Mouse (Mus musculus) embryonic facial prominence, embryonic 11.5 days (tissue): Measurements from ENCODE around the gene Pak4. TPM values are rescaled to one million over a fixed set of nuclear protein-coding genes. Genes with fewer than 3 reads are reported as not detected.

ENCODE experiments used
- ATAC-seq: fragments of 200-750 bp; cut with Nextera tagmentation; replicated peaks from 2 replicates; pipeline ENCODE4 v1.8.0; 2017; ENCODE audit warnings: low read depth; ENCODE audit not compliant: insufficient number of reproducible peaks, low FRiP score, low TSS enrichment
- DNase-seq: peaks from one replicate; pipeline ENCODE4 v3.0.0-alpha.2; 2015; ENCODE audit warnings: low spot score
- H3K27ac ChIP-seq: fragments of 300-500 bp; sonication (generic); replicated peaks from 2 replicates; pipeline ENCODE4 v1.5.1; 2014; ENCODE audit warnings: mild to moderate bottlenecking, low read depth, low read length, control low read depth
- H3K27me3 ChIP-seq: fragments of 300-500 bp; sonication (generic); 2 replicates; pipeline ENCODE4 v1.6.1; 2014; ENCODE audit warnings: mild to moderate bottlenecking, low read length, moderate library complexity, mixed read lengths; ENCODE audit not compliant: control insufficient read depth, insufficient read depth
- H3K36me3 ChIP-seq: fragments of 300-500 bp; sonication (generic); replicated peaks from 2 replicates; pipeline ENCODE4 v1.6.1; 2014; ENCODE audit warnings: low read depth, mild to moderate bottlenecking, low read length, moderate library complexity, mixed read lengths; ENCODE audit not compliant: control insufficient read depth, insufficient read depth
- H3K4me1 ChIP-seq: fragments of 300-500 bp; sonication (generic); 2 replicates; pipeline ENCODE4 v1.6.1; 2014; ENCODE audit warnings: low read length, mixed read lengths; ENCODE audit not compliant: control insufficient read depth, insufficient read depth
- H3K4me2 ChIP-seq: fragments of 300-500 bp; sonication (generic); 2 replicates; pipeline ENCODE4 v1.6.1; 2014; ENCODE audit warnings: low read depth, mild to moderate bottlenecking, control low read depth, low read length, moderate library complexity
- H3K4me3 ChIP-seq: fragments of 300-500 bp; sonication (generic); 2 replicates; pipeline ENCODE4 v1.5.1; 2014; ENCODE audit warnings: low read depth, low read length, control low read depth
- H3K9ac ChIP-seq: fragments of 300-500 bp; sonication (generic); replicated peaks from 2 replicates; pipeline ENCODE4 v1.6.1; 2014; ENCODE audit warnings: mild to moderate bottlenecking, control low read depth, low read length
- H3K9me3 ChIP-seq: fragments of 300-500 bp; sonication (generic); replicated peaks from 2 replicates; pipeline ENCODE4 v1.6.1; 2016; ENCODE audit warnings: mild to moderate bottlenecking, low read length, inconsistent platforms, mixed read lengths; ENCODE audit not compliant: control insufficient read depth
- WGBS: fragments of 180-500 bp; shearing (Covaris S2); extraction: QIAGEN DNeasy Blood & Tissue Kit; methylation state at CpG from one replicate; pipeline ENCODE4 v1.1.7; 2014; 5-methylcytosine and 5-hydroxymethylcytosine counted together
- polyA plus RNA-seq: library from polyadenylated mRNA; unstranded; fragments of >200 nt; fragmentation: Nextera tagmentation; extraction: Ambion mirVana; gene quantifications from 2 replicates; pipeline ENCODE4 v1.2.1, GENCODE M21; 2014

The Pak4 gene
- polyA plus RNA-seq, 1 experiment from 2014 or later = 25.6 TPM

- no peak for ATAC-seq
These were observed 21.6 kb downstream of the Pak4 start for GRCm38 (mm10) chr7:28576271-28576914.

GRCm38 (mm10) chr7:28575597-28575996 lies 22.4 kb downstream of the Pak4 start:
- no peak overlapping the region for H3K4me2 ChIP-seq
- H3K9ac ChIP-seq = no peak overlapping the region
- H3K36me3 ChIP-seq = no peaks in the 10 kb centered on the region
- no peak for DNase-seq
- H3K27me3 ChIP-seq = no peaks in the 10 kb centered on the region
- no peak overlapping the region for H3K4me3 ChIP-seq
- no peaks in the 10 kb centered on the region; the same call in 1 of the 2 replicates for H3K4me1 ChIP-seq
- H3K27ac ChIP-seq = no peak overlapping the region
- WGBS = 89% methylated on average over 11 of the region's 11 CpGs
- no peak for ATAC-seq
- no peaks in the 10 kb centered on the region for H3K9me3 ChIP-seq

More at GRCm38 (mm10) chr7:28576271-28576914, 21.6 kb downstream of the Pak4 start:
- WGBS = 73% methylated on average over 5 of the region's 5 CpGs
- no peak overlapping the region for H3K27ac ChIP-seq
- H3K4me3 ChIP-seq = no peak overlapping the region
- H3K4me2 ChIP-seq = no peak overlapping the region
- no peaks in the 10 kb centered on the region for H3K4me1 ChIP-seq
- no peak overlapping the region for H3K9ac ChIP-seq
- H3K36me3 ChIP-seq = no peaks in the 10 kb centered on the region
- no peaks in the 10 kb centered on the region for H3K27me3 ChIP-seq
- H3K9me3 ChIP-seq = no peaks in the 10 kb centered on the region
- DNase-seq = no peak

GRCm38 (mm10) chr7:28573236-28573635 lies 24.7 kb downstream of the Pak4 start:
- no peak for ATAC-seq
- H3K9me3 ChIP-seq = no peaks in the 10 kb centered on the region
- H3K4me2 ChIP-seq = no peak overlapping the region
- no peak for DNase-seq
- WGBS = 96% methylated on average over 3 of the region's 3 CpGs
- H3K27me3 ChIP-seq = no peaks in the 10 kb centered on the region
- H3K36me3 ChIP-seq = no peaks in the 10 kb centered on the region
- H3K27ac ChIP-seq = no peak overlapping the region
- H3K4me3 ChIP-seq = no peak overlapping the region
- H3K9ac ChIP-seq = no peak overlapping the region
- no peaks in the 10 kb centered on the region; the same call in 1 of the 2 replicates for H3K4me1 ChIP-seq

GRCm38 (mm10) chr7:28572689-28573088 lies 25.3 kb downstream of the Pak4 start:
- H3K9ac ChIP-seq = no peak overlapping the region
- no peak for DNase-seq
- H3K27me3 ChIP-seq = no peaks in the 10 kb centered on the region
- H3K4me2 ChIP-seq = no peak overlapping the region
- 82% methylated on average over 5 of the region's 5 CpGs for WGBS
- no peaks in the 10 kb centered on the region for H3K36me3 ChIP-seq
- no peaks in the 10 kb centered on the region for H3K9me3 ChIP-seq
- no peak for ATAC-seq
- H3K4me1 ChIP-seq = no peaks in the 10 kb centered on the region; the same call in 1 of the 2 replicates
- H3K4me3 ChIP-seq = no peak overlapping the region
- H3K27ac ChIP-seq = no peak overlapping the region

GRCm38 (mm10) chr7:28570982-28571682 lies 26.9 kb downstream of the Pak4 start:
- Histone ChIP-seq H3K4me2 (no peak overlapping the region), H3K9me3 (no peaks in the 10 kb centered on the region), H3K9ac (no peak overlapping the region), H3K4me1 (no peaks in the 10 kb centered on the region; the same call in 1 of the 2 replicates), H3K4me3 (no peak overlapping the region), H3K36me3 (peaks cover 2% of the 10 kb centered on the region; the same call in 1 of the 2 replicates), H3K27me3 (no peaks in the 10 kb centered on the region), H3K27ac (no peak overlapping the region)
- 47% methylated on average over 5 of the region's 5 CpGs for WGBS
- no peak for DNase-seq
- ATAC-seq = no peak

- no peaks in the 10 kb centered on the region; the same call in 1 of the 2 replicates for H3K4me1 ChIP-seq
- WGBS = 73% methylated on average over 12 of the region's 12 CpGs
- no peaks in the 10 kb centered on the region for H3K27me3 ChIP-seq
- peaks cover 2% of the 10 kb centered on the region; the same call in 1 of the 2 replicates for H3K36me3 ChIP-seq
- H3K4me3 ChIP-seq = no peak overlapping the region
- H3K9ac ChIP-seq = no peak overlapping the region
- ATAC-seq = no peak
- peak; percentile 41 for DNase-seq
- H3K4me2 ChIP-seq = no peak overlapping the region
- no peaks in the 10 kb centered on the region for H3K9me3 ChIP-seq
- H3K27ac ChIP-seq = no peak overlapping the region
These were observed 27.5 kb downstream of the Pak4 start for GRCm38 (mm10) chr7:28570291-28570981.

GRCm38 (mm10) chr7:28568253-28568652 lies 29.7 kb downstream of the Pak4 start:
- Histone ChIP-seq H3K4me2 (no peak overlapping the region), H3K36me3 (peaks cover 2% of the 10 kb centered on the region), H3K4me1 (no peaks in the 10 kb centered on the region; the same call in 1 of the 2 replicates), H3K9ac (no peak overlapping the region), H3K9me3 (no peaks in the 10 kb centered on the region), H3K27me3 (no peaks in the 10 kb centered on the region), H3K4me3 (no peak overlapping the region), H3K27ac (no peak overlapping the region)
- ATAC-seq = no peak
- peak; percentile 77 for DNase-seq

- Histone ChIP-seq H3K4me2 (no peak overlapping the region), H3K27me3 (no peaks in the 10 kb centered on the region), H3K27ac (no peak overlapping the region), H3K4me1 (no peaks in the 10 kb centered on the region; the same call in 1 of the 2 replicates), H3K9ac (no peak overlapping the region), H3K9me3 (no peaks in the 10 kb centered on the region), H3K4me3 (no peak overlapping the region), H3K36me3 (peaks cover 2% of the 10 kb centered on the region)
- WGBS = 84% methylated on average over 4 of the region's 4 CpGs
- ATAC-seq = no peak
- no peak for DNase-seq
These were observed 30.4 kb downstream of the Pak4 start for GRCm38 (mm10) chr7:28567539-28567938.
